Mouse (Mus musculus): ENCODE data around the gene Psmd14. TPM values are rescaled to one million over a fixed set of nuclear protein-coding genes. Genes with fewer than 3 reads are reported as not detected.
A peak's percentile ranks its signal among the peaks of the same experiment; 100 is the strongest.

Gene Psmd14
- polyA plus RNA-seq, 1 experiment from 2014 or later, result 287 TPM

DNA sequence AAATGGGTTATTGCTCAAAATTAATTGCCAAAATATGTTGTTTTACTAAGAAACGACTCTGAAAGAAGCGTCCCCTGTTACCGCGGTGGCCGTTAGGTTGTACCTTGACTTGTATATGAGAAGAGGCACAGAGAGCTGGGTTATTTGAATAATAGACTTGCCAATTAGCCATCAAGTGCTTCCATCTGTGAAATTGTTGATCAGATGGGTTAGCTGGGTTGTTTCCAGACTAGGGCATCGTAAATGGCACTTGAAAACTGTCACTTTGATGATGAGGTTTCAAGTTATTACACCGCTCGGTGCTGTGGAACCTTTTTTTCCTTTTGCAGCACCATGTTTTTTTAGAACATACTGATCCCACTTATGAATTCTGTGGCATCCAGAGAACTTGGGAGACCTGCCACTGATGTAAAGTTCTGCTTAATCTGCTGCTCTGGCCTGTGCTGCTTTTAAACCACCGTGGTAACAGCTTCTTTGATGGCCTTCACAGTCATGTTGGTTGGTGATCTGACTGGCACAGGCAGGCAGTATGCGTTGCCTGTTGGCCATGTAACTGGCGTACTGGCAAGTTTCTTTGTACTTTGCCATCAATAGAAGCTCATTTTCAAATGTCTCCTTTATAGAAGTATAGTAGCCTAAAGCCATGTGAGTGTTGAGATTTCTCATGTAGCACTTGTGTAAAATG is 21.4 kb downstream of the Psmd14 start:
- H3K27me3 ChIP-seq (ENCODE audit: poor library complexity, severe bottlenecking), result no peaks in the 10 kb centered on the region
- DNase-seq (ENCODE audit: extremely low spot score, low spot score), result no peak

DNA sequence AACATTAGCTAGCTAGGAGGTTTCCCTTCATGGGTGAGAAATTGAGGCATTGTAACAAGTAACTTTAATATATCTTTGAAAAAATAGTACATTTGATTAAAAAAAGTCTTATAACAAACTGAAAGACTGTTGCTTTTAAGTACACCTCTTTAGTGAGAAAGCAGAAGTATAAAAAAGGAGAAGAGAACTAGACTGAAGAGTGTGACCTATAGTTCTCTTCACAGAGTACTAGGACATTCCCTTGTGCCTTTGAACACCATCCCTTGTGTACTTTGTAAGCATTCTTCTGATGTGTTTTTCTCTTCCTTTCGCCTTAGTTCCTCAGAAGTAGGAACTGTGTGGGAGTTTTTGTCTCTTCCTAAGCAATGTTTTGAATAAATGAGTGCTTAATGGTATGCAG is 22.7 kb downstream of the Psmd14 start:
- 88% methylated on average over 1 of the region's 1 CpGs for WGBS
- Histone ChIP-seq H3K9me3 (no peaks in the 10 kb centered on the region), H3K27me3 (ENCODE audit: poor library complexity, severe bottlenecking) (no peaks in the 10 kb centered on the region), H3K36me3 (replicated peaks) (peaks cover 18% of the 10 kb centered on the region), H3K27ac (no peak overlapping the region), H3K4me3 (no peak overlapping the region), H3K4me1 (peaks cover 5% of the 10 kb centered on the region; the same call in 1 of the 2 replicates)
- no peak for DNase-seq (ENCODE audit: extremely low spot score, low spot score)

More for the DNA sequence above, 21.4 kb downstream of the Psmd14 start:
- H3K27ac ChIP-seq, result no peak overlapping the region
- peaks cover 5% of the 10 kb centered on the region; the same call in 1 of the 2 replicates for H3K4me1 ChIP-seq
- WGBS, result 90% methylated on average over 11 of the region's 11 CpGs
- no peak overlapping the region for H3K4me3 ChIP-seq
- no peaks in the 10 kb centered on the region for H3K9me3 ChIP-seq
- peaks cover 19% of the 10 kb centered on the region for H3K36me3 ChIP-seq (replicated peaks)

DNA sequence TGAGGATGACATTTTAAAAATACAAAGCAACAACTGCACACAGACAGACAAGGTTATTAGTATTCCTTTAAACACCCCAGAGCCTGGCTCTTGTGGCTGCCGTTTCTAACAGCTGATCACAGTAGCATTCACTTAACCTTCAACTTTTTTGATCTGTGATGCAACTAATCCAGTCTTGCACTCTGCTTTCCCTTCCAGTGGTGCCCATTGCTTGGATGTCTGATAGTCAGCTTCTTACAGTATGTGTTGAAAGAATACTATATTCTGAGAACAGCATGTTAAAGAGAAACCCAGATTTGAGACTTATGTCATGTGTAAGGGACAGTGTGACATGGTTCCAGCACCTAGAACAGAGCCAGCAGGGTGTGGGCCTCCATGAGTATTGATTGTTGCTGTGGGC is 34.6 kb downstream of the Psmd14 start:
- Histone ChIP-seq H3K36me3 (replicated peaks) (no peaks in the 10 kb centered on the region), H3K4me1 (peaks cover 10% of the 10 kb centered on the region), H3K27me3 (ENCODE audit: poor library complexity, severe bottlenecking) (no peaks in the 10 kb centered on the region), H3K9me3 (no peaks in the 10 kb centered on the region), H3K4me3 (no peak overlapping the region), H3K27ac (no peak overlapping the region)
- WGBS, result 84% methylated on average over 1 of the region's 1 CpGs
- no peak for DNase-seq (ENCODE audit: extremely low spot score, low spot score)

DNA sequence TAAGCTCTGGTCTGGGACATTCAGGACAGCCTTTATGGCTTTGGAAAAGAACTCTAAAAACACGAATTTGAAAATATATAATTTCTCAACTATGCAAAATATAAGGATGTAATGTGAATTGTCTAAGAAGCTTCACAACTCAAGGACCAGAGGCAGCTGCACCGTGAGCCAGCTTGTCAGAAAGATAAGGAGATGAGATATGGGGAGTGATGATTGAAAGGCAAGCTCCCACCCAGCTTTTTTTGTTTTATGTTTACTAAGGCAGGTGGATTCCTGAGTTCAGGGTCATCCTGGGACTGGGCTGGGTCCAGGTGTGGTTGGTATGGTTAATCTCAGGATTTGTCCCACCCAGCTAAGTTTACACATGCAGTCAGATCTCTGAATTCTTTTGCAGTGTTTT is 35.1 kb downstream of the Psmd14 start:
- no peak for DNase-seq (ENCODE audit: extremely low spot score, low spot score)
- WGBS, result 74% methylated on average over 2 of the region's 2 CpGs
- Histone ChIP-seq H3K36me3 (replicated peaks) (no peaks in the 10 kb centered on the region), H3K4me1 (peaks cover 15% of the 10 kb centered on the region), H3K27me3 (ENCODE audit: poor library complexity, severe bottlenecking) (no peaks in the 10 kb centered on the region), H3K4me3 (no peak overlapping the region), H3K27ac (no peak overlapping the region), H3K9me3 (no peaks in the 10 kb centered on the region)

DNA sequence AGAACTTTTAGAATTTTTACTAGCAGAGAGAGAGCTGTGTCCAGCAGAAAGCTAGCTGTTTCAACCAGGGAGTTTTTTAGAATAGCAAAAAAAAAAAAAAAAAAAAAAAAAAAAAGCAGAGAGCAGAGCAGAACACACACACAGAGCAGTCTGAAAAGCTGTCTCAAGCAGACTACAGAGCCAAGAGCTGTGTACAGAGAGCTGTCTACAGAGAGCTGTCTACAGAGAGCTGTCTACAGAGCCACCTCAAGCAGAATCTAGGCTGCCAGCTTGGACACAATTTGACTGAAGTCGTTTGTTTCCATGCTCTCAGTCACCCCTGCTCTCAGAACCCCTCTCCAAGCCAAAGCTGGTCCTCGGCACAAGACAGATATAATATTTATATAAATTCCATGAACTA is 35.9 kb downstream of the Psmd14 start:
- Histone ChIP-seq H3K4me3 (no peak overlapping the region), H3K4me1 (peaks cover 17% of the 10 kb centered on the region), H3K27ac (no peak overlapping the region), H3K9me3 (no peaks in the 10 kb centered on the region), H3K27me3 (ENCODE audit: poor library complexity, severe bottlenecking) (no peaks in the 10 kb centered on the region), H3K36me3 (replicated peaks) (no peaks in the 10 kb centered on the region)
- 94% methylated on average over 2 of the region's 2 CpGs for WGBS
- no peak for DNase-seq (ENCODE audit: extremely low spot score, low spot score)

DNA sequence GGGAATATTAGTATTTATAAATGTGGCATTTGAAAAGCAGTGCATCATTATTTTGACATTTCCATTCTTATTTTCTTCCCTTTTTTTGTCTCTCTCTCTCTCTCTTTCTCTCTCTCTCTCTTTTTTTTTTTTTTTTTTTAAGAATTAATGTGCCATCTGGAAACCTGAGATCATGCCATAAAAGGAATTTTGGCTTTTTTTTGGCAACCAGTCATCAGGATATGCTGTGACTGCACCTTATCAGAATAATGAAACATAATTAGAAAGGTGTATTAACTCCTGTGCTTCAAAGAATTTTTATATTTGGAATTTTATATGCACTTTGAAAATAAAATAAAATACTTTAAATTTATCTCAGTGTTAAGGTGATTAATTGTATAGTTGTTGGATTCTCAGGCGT is 39.2 kb downstream of the Psmd14 start:
- H3K27ac ChIP-seq, result no peak overlapping the region
- no peak overlapping the region for H3K4me3 ChIP-seq
- no peaks in the 10 kb centered on the region for H3K36me3 ChIP-seq (replicated peaks)
- H3K27me3 ChIP-seq (ENCODE audit: poor library complexity, severe bottlenecking), result no peaks in the 10 kb centered on the region
- no peaks in the 10 kb centered on the region for H3K9me3 ChIP-seq
- peaks cover 18% of the 10 kb centered on the region for H3K4me1 ChIP-seq
- WGBS, result 89% methylated on average over 1 of the region's 1 CpGs
- DNase-seq (ENCODE audit: extremely low spot score, low spot score), result no peak

DNA sequence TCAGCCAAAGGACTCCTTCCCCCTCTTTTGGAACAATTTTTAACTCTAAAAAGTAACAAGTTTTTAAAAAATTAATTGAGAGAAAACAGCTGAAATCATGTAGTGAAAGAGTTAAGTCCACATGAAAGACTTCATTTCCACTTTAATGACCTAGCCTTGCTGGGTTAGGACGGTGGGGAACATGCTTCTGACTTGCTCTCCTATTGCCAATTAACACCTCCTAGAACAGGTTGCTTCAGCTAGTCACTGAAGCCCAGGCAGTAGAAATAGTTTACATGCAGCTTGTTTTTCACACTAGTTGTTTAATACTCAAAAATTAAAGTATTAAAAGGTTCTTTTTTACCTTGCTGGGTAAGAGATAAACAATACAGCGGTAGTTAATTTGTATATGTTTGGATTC is 39.8 kb downstream of the Psmd14 start:
- WGBS, result 55% methylated on average over 2 of the region's 2 CpGs
- Histone ChIP-seq H3K27ac (no peak overlapping the region), H3K36me3 (replicated peaks) (no peaks in the 10 kb centered on the region), H3K27me3 (ENCODE audit: poor library complexity, severe bottlenecking) (no peaks in the 10 kb centered on the region), H3K4me3 (no peak overlapping the region), H3K4me1 (peaks cover 18% of the 10 kb centered on the region), H3K9me3 (no peaks in the 10 kb centered on the region)
- no peak for DNase-seq (ENCODE audit: extremely low spot score, low spot score)

DNA sequence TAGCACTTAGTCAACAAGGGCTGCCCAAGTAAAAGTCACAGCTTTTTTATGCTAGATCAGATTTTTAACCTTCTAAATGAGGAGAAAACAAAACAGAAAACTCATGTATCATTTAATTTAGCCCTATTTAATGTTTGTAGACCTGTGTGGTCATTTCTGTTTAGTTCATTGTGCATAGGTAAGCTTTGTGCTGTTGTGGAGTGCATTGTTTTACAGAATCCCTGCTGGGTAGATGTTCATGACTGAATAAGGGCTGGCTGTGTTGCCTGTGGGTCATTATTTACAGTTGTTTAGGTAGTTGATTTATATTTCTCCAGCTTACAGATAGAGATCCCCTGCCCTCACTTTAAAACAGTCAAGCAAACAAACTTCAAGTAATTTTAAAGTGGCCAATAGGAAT is 40.9 kb downstream of the Psmd14 start:
- Histone ChIP-seq H3K4me3 (no peak overlapping the region), H3K27me3 (ENCODE audit: poor library complexity, severe bottlenecking) (no peaks in the 10 kb centered on the region), H3K9me3 (no peaks in the 10 kb centered on the region), H3K4me1 (peaks cover 18% of the 10 kb centered on the region), H3K36me3 (replicated peaks) (no peaks in the 10 kb centered on the region), H3K27ac (no peak overlapping the region)
- no peak for DNase-seq (ENCODE audit: extremely low spot score, low spot score)

DNA sequence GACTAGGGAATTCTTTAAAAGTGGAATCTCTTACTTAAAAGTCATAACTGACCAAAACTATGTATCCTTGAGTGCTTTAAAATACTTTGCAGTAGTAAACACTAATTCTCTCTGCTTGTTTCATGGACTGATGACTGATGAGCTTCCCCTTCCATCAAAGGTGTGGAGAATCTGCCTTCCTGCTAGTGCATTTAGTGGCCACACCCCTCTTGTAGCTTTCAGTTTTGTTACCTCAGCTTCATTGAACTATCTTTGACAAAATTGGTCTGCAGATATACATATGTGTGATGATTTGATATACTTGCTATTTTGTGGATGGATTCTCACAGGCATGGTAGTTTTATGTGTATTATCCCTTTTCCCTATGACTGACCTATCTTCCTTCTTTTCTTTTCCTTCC is 43.5 kb downstream of the Psmd14 start:
- no peak for DNase-seq (ENCODE audit: extremely low spot score, low spot score)
- Histone ChIP-seq H3K4me3 (no peak overlapping the region), H3K27ac (no peak overlapping the region), H3K27me3 (ENCODE audit: poor library complexity, severe bottlenecking) (no peaks in the 10 kb centered on the region), H3K36me3 (replicated peaks) (no peaks in the 10 kb centered on the region), H3K4me1 (peaks cover 16% of the 10 kb centered on the region), H3K9me3 (no peaks in the 10 kb centered on the region)

DNA sequence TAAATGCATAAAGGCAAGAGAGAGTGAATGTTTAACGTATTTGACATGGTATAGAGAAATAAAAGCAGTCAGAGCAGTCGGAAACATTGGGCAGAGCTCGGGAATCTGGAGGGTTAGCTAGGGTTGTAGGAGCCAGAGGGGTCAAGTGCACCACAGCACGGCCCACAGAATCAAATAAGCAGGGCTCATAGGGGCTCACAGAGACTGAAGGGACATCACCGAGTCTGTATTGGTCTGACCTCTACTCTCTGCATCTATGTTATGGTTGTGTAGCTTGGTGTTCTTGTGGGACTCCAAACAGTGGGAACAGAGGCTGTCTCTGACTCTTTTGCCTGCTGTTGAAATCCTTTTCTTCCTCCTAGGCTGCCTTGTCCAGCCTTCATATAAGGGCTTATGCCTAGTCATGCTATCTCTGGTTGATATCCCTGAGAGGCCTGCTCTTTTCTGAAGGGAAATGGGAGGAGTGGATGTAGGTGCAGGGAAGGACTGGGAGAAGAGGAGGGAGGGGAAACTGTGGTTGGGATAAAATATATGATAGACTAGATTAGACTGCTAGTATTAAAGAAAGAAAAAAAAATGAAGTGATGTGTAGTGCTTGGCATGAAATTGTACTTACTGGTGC is 47.9 kb downstream of the Psmd14 start:
- peaks cover 10% of the 10 kb centered on the region for H3K36me3 ChIP-seq (replicated peaks)
- WGBS, result 82% methylated on average over 5 of the region's 5 CpGs
- H3K9me3 ChIP-seq, result no peaks in the 10 kb centered on the region
- DNase-seq (ENCODE audit: extremely low spot score, low spot score), result no peak
- peaks cover 8% of the 10 kb centered on the region for H3K4me1 ChIP-seq
- no peaks in the 10 kb centered on the region for H3K27me3 ChIP-seq (ENCODE audit: poor library complexity, severe bottlenecking)
- no peak overlapping the region for H3K27ac ChIP-seq
- no peak overlapping the region for H3K4me3 ChIP-seq

DNA sequence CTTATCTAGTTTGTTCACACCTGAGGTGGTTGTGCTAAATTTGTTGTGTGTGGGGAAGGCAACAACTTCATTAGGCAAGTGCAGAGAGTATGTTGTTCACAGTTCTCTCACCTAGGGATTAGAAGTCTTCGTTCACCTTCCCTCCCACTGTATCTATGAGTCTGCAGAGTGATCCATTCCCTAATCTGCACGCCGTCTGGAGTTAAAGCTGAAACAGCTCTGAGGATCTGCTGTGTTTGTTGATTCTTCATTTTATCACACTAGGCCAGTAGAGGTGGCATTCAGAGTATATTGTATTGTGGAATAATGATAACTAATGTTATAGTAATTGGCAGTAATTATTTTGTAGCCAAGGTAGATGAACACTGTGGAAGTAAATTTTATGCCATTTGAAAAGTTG is 48.5 kb downstream of the Psmd14 start:
- Histone ChIP-seq H3K27ac (no peak overlapping the region), H3K27me3 (ENCODE audit: poor library complexity, severe bottlenecking) (no peaks in the 10 kb centered on the region), H3K9me3 (no peaks in the 10 kb centered on the region), H3K4me3 (no peak overlapping the region), H3K4me1 (peaks cover 13% of the 10 kb centered on the region), H3K36me3 (replicated peaks) (peaks cover 13% of the 10 kb centered on the region)
- WGBS, result 93% methylated on average over 3 of the region's 3 CpGs
- no peak for DNase-seq (ENCODE audit: extremely low spot score, low spot score)

DNA sequence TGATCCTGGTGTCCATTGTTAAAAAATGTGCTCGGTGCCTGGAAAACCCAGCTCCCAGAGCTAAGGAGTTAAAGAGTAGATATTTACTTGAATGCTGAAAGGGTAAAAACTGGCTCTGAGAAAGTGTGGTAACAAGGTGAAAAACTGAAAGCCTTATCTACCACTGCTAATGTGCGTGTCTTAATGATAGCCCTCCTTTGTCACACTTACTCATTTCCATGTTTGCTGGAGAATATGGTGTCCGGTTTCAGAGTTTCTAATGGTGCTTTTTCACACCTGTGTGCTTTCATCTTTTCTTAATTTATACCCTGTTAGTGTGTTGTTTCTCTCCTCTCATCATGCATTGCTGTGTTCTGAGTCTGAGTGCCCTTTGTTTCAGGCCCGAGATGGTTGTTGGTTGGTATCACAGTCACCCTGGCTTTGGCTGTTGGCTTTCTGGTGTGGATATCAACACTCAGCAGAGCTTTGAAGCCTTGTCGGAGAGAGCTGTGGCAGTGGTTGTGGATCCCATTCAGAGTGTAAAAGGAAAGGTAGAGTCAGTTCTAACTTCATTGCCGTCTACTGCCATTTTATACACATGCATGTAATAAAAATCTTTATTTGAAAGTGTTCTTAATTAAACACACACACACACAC is 53.1 kb downstream of the Psmd14 start:
- no peaks in the 10 kb centered on the region for H3K9me3 ChIP-seq
- peak overlapping the region; percentile 73 for H3K27ac ChIP-seq
- no peaks in the 10 kb centered on the region for H3K27me3 ChIP-seq (ENCODE audit: poor library complexity, severe bottlenecking)
- WGBS, result 50% methylated on average over 6 of the region's 6 CpGs
- H3K4me1 ChIP-seq, result peaks cover 20% of the 10 kb centered on the region
- H3K36me3 ChIP-seq (replicated peaks), result peaks cover 13% of the 10 kb centered on the region
- H3K4me3 ChIP-seq, result no peak overlapping the region
- DNase-seq (ENCODE audit: extremely low spot score, low spot score), result peak; percentile 16

DNA sequence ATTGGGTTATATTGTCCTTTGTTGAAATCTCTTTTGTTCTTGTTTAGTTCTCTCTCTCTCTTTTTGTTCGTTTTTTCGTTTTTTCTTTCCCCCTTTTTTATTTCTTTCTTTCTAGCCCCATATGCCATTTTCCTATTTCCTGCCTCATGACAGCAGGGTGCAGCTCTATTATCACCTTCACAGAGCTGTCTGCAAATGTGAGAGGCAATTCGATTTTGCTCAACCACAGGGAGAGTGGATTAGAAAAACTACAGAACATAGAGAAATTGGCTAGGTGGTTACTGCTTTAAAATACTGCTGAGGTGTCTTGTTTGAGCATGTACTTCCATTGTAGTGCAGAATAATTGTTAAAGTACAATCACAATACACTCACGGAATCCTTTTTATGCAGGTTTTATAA is 54.0 kb downstream of the Psmd14 start:
- WGBS, result 51% methylated on average over 4 of the region's 4 CpGs
- no peak overlapping the region for H3K4me3 ChIP-seq
- H3K27ac ChIP-seq, result 0 out of 2 replicates have a peak overlapping the region, but pooled peaks have one; percentile 25
- no peak for DNase-seq (ENCODE audit: extremely low spot score, low spot score)
- H3K27me3 ChIP-seq (ENCODE audit: poor library complexity, severe bottlenecking), result no peaks in the 10 kb centered on the region
- H3K36me3 ChIP-seq (replicated peaks), result peaks cover 13% of the 10 kb centered on the region
- no peaks in the 10 kb centered on the region for H3K9me3 ChIP-seq
- peaks cover 20% of the 10 kb centered on the region for H3K4me1 ChIP-seq
